Mouse (Mus musculus) C2C12 (cell line): ENCODE data around the gene Pgp. TPM values are rescaled to one million over a fixed set of nuclear protein-coding genes. Genes with fewer than 3 reads are reported as not detected.
A peak's percentile ranks its signal among the peaks of the same experiment; 100 is the strongest.

Experiments
- H3K27me3 ChIP-seq: one replicate; pipeline ENCODE4 v1.6.1; 2011; ENCODE audit not compliant: control insufficient read depth, insufficient read depth, insufficient read length
- H3K36me3 ChIP-seq: one replicate; pipeline ENCODE4 v1.6.1; 2011; ENCODE audit not compliant: control insufficient read depth, insufficient read depth
- H3K4me3 ChIP-seq: one replicate; pipeline ENCODE4 v1.5.1; 2011; ENCODE audit warnings: mild to moderate bottlenecking, control low read depth; ENCODE audit not compliant: poor library complexity, insufficient read depth, severe bottlenecking
- H3K79me2 ChIP-seq: one replicate; pipeline ENCODE4 v1.6.1; 2011; ENCODE audit not compliant: control insufficient read depth, insufficient read depth
- H3K79me3 ChIP-seq: one replicate; pipeline ENCODE4 v1.6.1; 2011; ENCODE audit warnings: low read depth, control low read depth
- H3ac ChIP-seq: one replicate; pipeline ENCODE3; 2011; ENCODE audit warnings: low read depth; ENCODE audit not compliant: control insufficient read depth, insufficient read length
- CEBPB ChIP-seq: IDR thresholded peaks from one replicate; pipeline ENCODE4 v1.6.1; 2011; ENCODE audit warnings: low read depth, mild to moderate bottlenecking, control low read depth, moderate library complexity
- CTCF ChIP-seq: IDR thresholded peaks from one replicate; pipeline ENCODE4 v1.5.1; 2011; ENCODE audit not compliant: control insufficient read depth, insufficient read depth, insufficient read length
- FOSL1 ChIP-seq: IDR thresholded peaks from one replicate; pipeline ENCODE4 v1.8.0; 2011; ENCODE audit warnings: mild to moderate bottlenecking, low read length; ENCODE audit not compliant: poor library complexity, insufficient read depth, severe bottlenecking
- MAX ChIP-seq: IDR thresholded peaks from one replicate; pipeline ENCODE4 v1.6.1; 2011; ENCODE audit warnings: mild to moderate bottlenecking, control low read depth
- MYOD1 ChIP-seq: IDR thresholded peaks from one replicate; pipeline ENCODE4 v1.6.1; 2011; ENCODE audit warnings: low read depth; ENCODE audit not compliant: control insufficient read depth, insufficient read length
- MYOG ChIP-seq: IDR thresholded peaks from one replicate; pipeline ENCODE4 v1.6.1; 2011; ENCODE audit not compliant: control insufficient read depth, insufficient read length; ENCODE audit errors: extremely low read depth
- USF1 ChIP-seq: IDR thresholded peaks from one replicate; pipeline ENCODE4 v1.6.1; 2011; ENCODE audit warnings: low read depth, mild to moderate bottlenecking, control low read depth, moderate library complexity
- polyA plus RNA-seq: library from polyadenylated mRNA; unstranded; fragments of >200 nt; fragmentation: generic; extraction: Trizol; gene quantifications from one replicate; pipeline ENCODE4 v1.2.1, GENCODE M21; 2012; ENCODE audit warnings: missing spikeins

Gene Pgp
- polyA plus RNA-seq, 1 experiment = 56.7 TPM

DNA sequence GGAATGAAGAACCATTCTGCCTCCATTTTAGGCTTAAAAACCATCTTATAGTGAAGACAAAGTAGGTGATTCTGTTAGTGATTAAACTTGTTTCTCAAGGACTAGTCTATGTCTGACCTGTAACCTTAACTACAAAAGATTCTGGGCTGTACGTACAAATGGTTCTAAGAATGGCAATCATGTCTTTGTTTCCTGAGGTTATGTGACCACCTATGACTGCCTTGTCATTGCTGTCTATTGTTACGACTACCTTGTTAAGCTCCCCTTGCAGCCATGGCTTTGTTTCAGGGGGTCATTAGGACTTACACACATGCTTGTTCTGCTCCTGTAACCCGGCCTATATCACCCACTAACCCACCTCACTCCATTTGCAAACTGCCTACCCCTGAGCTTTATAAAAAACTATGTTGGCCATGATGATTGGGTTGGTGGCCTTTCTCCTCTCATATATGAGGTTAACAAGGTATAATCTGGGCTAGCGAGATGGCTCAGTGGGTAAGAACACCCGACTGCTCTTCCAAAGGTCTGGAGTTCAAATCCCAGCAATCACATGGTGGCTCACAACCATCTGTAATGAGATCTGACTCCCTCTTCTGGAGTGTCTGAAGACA, 1.5 kb upstream of the Pgp start:
- TF ChIP-seq MYOD1 (no peak), CEBPB (no peak), MYOG (no peak), MAX (no peak), USF1 (no peak), CTCF (no peak), FOSL1 (no peak)
- H3K4me3 ChIP-seq = no peak overlapping the region
- H3K36me3 ChIP-seq = peaks cover 16% of the 10 kb centered on the region
- H3ac ChIP-seq = no peak overlapping the region
- H3K79me3 ChIP-seq = peaks cover 16% of the 10 kb centered on the region
- no peaks in the 10 kb centered on the region for H3K27me3 ChIP-seq
- peaks cover 27% of the 10 kb centered on the region for H3K79me2 ChIP-seq

DNA sequence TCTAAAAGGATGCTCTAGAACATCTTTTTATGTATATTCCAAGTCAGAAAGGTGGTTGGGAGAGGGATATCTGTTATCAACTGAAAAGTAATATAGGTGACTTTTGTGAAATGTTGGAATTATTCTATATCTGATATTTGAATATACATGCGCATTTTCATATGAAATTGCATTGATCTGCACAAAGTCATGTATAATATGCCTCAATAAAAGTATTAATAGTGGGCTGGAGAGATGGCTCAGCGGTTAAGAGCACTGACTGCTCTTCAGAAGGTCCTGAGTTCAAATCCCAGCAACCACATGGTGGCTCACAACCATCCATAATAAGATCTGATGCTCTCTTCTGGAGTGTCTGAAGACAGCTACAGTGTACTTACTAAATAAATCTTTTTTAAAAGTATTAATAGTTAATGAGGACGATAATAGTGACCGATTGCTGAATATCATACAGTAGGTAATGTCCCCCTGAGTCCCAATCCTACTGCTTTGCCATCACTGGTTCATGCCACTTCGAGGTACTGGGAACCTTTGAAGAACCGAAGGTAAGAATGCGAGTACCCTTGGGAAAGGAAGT, 769 bp upstream of the Pgp start:
- peak overlapping the region; percentile 53 for H3ac ChIP-seq
- peak overlapping the region; percentile 68 for H3K4me3 ChIP-seq
- no peak for TF ChIP-seq CEBPB
- no peak for TF ChIP-seq MYOD1
- TF ChIP-seq FOSL1 = no peak
- no peak for TF ChIP-seq CTCF
- TF ChIP-seq MAX = no peak
- TF ChIP-seq USF1 = no peak
- no peak for TF ChIP-seq MYOG

DNA sequence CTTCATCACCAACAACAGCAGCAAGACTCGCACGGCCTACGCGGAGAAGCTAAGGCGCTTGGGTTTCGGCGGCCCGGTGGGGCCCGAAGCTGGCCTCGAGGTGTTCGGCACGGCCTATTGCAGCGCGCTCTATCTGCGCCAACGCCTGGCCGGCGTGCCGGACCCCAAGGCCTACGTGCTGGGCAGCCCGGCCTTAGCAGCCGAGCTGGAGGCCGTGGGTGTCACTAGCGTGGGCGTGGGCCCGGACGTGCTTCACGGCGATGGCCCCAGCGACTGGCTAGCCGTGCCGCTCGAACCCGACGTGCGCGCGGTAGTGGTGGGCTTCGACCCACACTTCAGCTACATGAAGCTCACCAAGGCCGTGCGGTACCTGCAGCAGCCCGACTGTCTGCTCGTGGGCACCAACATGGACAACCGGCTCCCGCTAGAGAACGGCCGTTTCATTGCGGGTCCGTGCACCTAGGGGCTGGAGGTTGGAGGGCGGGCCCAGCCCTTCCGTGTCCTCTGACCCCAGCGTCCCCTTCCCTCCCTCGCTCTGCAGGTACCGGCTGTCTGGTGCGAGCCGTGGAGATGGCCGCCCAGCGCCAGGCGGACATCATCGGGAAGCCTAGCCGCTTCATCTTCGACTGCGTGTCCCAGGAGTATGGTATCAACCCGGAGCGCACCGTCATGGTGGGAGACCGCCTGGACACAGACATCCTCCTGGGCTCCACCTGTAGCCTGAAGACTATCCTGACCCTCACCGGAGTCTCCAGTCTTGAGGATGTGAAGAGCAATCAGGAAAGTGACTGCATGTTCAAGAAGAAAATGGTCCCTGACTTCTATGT, 722 bp downstream of the Pgp start:
- Histone ChIP-seq H3K4me3 (peak overlapping the region; percentile 68), H3K27me3 (no peaks in the 10 kb centered on the region), H3K79me3 (peaks cover 16% of the 10 kb centered on the region), H3ac (peak overlapping the region; percentile 94), H3K79me2 (peaks cover 27% of the 10 kb centered on the region), H3K36me3 (peaks cover 36% of the 10 kb centered on the region)
- TF ChIP-seq CEBPB = no peak
- TF ChIP-seq USF1 = no peak
- no peak for TF ChIP-seq MYOG
- peak; percentile 1 for TF ChIP-seq MAX
- no peak for TF ChIP-seq MYOD1
- TF ChIP-seq CTCF = no peak
- TF ChIP-seq FOSL1 = no peak

More for the DNA sequence above, 769 bp upstream of the Pgp start:
- H3K79me2 ChIP-seq = peaks cover 27% of the 10 kb centered on the region
- no peaks in the 10 kb centered on the region for H3K27me3 ChIP-seq
- H3K79me3 ChIP-seq = peaks cover 16% of the 10 kb centered on the region
- H3K36me3 ChIP-seq = peaks cover 21% of the 10 kb centered on the region

DNA sequence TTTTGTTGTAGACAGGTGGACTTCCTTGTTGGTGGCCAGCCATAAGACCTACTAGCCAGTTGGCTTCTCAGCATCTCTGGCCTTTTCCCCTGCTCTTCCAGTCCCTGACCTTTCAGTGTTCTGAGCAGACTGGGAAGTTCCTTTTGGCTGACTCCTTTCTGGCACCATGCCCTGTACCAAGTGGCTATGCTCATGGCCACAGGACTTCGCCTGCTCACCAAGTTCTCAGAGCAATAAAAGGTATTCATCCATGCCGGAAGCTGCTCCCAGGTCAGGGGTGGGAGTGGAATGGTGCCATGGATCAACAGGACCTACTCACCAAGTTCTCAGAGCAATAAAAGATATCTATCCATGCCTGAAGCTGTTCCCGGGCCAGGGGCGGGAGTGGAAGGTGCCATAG, 2.3 kb downstream of the Pgp start:
- Histone ChIP-seq H3ac (no peak overlapping the region), H3K4me3 (peak overlapping the region; percentile 7), H3K79me2 (peaks cover 30% of the 10 kb centered on the region), H3K27me3 (no peaks in the 10 kb centered on the region), H3K79me3 (peaks cover 20% of the 10 kb centered on the region), H3K36me3 (peaks cover 47% of the 10 kb centered on the region)
- TF ChIP-seq MAX (no peak), FOSL1 (no peak), USF1 (no peak), MYOD1 (no peak), CTCF (no peak), CEBPB (no peak), MYOG (no peak)

DNA sequence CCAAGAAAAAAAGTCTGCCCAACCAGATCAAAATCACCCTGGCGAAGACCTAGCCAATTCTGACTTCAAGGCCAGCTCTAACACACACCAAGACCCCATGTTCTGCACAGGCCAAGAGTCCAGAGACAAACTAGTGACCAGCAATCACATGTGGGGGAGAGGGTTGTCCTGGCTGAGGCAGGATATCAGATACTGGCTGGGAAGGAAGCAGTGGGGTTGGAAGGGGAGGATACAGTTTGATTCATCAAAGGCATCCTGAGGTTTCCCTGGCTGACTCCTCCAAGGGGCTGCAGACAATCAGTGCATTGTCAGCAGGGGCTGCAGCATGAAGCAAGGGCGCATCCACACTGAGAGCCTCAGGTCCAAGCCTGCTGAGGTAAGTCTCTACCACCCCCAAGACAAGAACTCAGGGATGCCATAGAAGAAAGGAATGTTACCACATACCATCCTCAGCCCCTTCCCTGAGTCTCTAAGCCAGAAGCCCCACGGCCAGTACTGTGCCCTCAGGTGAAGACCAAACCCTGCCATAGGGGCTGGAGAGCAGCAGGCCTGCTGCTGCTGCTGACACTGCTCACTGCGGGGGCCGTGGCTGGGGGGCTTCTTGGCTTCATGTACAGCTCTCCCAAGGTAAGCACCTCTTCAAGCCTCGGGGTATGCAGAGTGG, 3.6 kb downstream of the Pgp start, which contains the start of gene Bricd5:
TSS of gene Bricd5 (plus strand) at position 273 of the 664 bp plus-strand sequence.
- TF ChIP-seq CEBPB (no peak), MAX (no peak), FOSL1 (no peak), MYOD1 (no peak), USF1 (no peak), CTCF (no peak), MYOG (no peak)
- H3ac ChIP-seq = no peak within 1 kb of the TSS

More for the DNA sequence above, 3.6 kb downstream of the Pgp start, which contains the start of gene Bricd5:
- Histone ChIP-seq H3K27me3 (no peaks in the 10 kb centered on the region), H3K36me3 (peaks cover 47% of the 10 kb centered on the region), H3K79me3 (peaks cover 20% of the 10 kb centered on the region), H3K79me2 (peaks cover 40% of the 10 kb centered on the region), H3K4me3 (no peak within 1 kb of the TSS)
